Mouse (Mus musculus): ENCODE measurements around the gene Dmpk.
A peak's percentile ranks its signal among the peaks of the same experiment; 100 is the strongest.

GRCm38 (mm10) chr7:19073504-19073903, 10.1 kb upstream of the Dmpk start:
- TF ChIP-seq CTCF (IDR thresholded peaks at IDR 0.05; ENCODE audit: low read depth) (peak; percentile 87), EP300 (IDR thresholded peaks at IDR 0.05; ENCODE audit: low read depth) (no peak)

All from liver, embryonic 14.5 days (tissue).